Mouse (Mus musculus) liver, postnatal 0 days (tissue): ENCODE measurements around the gene Kcnmb2. TPM values are rescaled to one million over a fixed set of nuclear protein-coding genes. Genes with fewer than 3 reads are reported as not detected.

Experiments
- ATAC-seq: fragments of 200-750 bp; cut with Nextera tagmentation; 2 replicates; pipeline ENCODE4 v1.8.0; 2017; ENCODE audit warnings: mild to moderate bottlenecking, moderate library complexity
- DNase-seq: peaks from one replicate; pipeline ENCODE4 v3.0.0-alpha.2; 2016
- H3K27ac ChIP-seq: fragments of 300-500 bp; sonication (generic); 2 replicates; pipeline ENCODE4 v1.5.1; 2014; ENCODE audit warnings: antibody characterized with exemption, moderate library complexity, mild to moderate bottlenecking, low read depth
- H3K27me3 ChIP-seq: fragments of 300-500 bp; sonication (generic); 2 replicates; pipeline ENCODE4 v1.6.1; 2014; ENCODE audit warnings: low read length, control low read depth, mixed read lengths; ENCODE audit not compliant: insufficient read depth
- H3K36me3 ChIP-seq: fragments of 300-500 bp; sonication (generic); replicated peaks from 2 replicates; pipeline ENCODE4 v1.6.1; 2014; ENCODE audit warnings: mild to moderate bottlenecking, control low read depth, low read length, moderate library complexity, mixed read lengths; ENCODE audit not compliant: insufficient read depth
- H3K4me1 ChIP-seq: fragments of 300-500 bp; sonication (generic); 2 replicates; pipeline ENCODE4 v1.6.1; 2014; ENCODE audit warnings: antibody characterized with exemption, mild to moderate bottlenecking, control low read depth; ENCODE audit not compliant: insufficient read depth
- H3K4me2 ChIP-seq: fragments of 300-500 bp; sonication (generic); 2 replicates; pipeline ENCODE4 v1.6.1; 2014; ENCODE audit warnings: low read depth, mild to moderate bottlenecking, low read length, moderate library complexity, mixed read lengths
- H3K4me3 ChIP-seq: fragments of 300-500 bp; sonication (generic); 2 replicates; pipeline ENCODE4 v1.5.1; 2014; ENCODE audit warnings: low read depth, low read length
- H3K9ac ChIP-seq: fragments of 300-500 bp; sonication (generic); replicated peaks from 2 replicates; pipeline ENCODE4 v1.6.1; 2014; ENCODE audit warnings: mild to moderate bottlenecking, moderate library complexity
- H3K9me3 ChIP-seq: fragments of 300-500 bp; sonication (generic); 2 replicates; pipeline ENCODE4 v1.6.1; 2016; ENCODE audit warnings: mild to moderate bottlenecking, control low read depth, low read length, mixed read lengths
- CTCF ChIP-seq: sonication (generic); IDR thresholded peaks from 2 replicates; pipeline ENCODE4 v1.5.1; 2016; ENCODE audit warnings: antibody characterized with exemption, low read depth
- EP300 ChIP-seq: IDR thresholded peaks from 2 replicates; pipeline ENCODE4 v1.6.1; 2016; ENCODE audit warnings: antibody characterized with exemption, low read depth, mild to moderate bottlenecking
- WGBS: fragments of 180-500 bp; shearing (Covaris S2); extraction: QIAGEN DNeasy Blood & Tissue Kit; methylation state at CpG from one replicate; pipeline ENCODE4 v1.1.7; 2014; ENCODE audit not compliant: insufficient replicate concordance; 5-methylcytosine and 5-hydroxymethylcytosine counted together
- polyA plus RNA-seq: library from polyadenylated mRNA; unstranded; fragments of >200 nt; fragmentation: Nextera tagmentation; extraction: Ambion mirVana; gene quantifications from 2 replicates; pipeline ENCODE4 v1.2.1, GENCODE M21; 2015

Gene Kcnmb2
- polyA plus RNA-seq, 1 experiment from 2014 or later = 0.12 TPM

DNA sequence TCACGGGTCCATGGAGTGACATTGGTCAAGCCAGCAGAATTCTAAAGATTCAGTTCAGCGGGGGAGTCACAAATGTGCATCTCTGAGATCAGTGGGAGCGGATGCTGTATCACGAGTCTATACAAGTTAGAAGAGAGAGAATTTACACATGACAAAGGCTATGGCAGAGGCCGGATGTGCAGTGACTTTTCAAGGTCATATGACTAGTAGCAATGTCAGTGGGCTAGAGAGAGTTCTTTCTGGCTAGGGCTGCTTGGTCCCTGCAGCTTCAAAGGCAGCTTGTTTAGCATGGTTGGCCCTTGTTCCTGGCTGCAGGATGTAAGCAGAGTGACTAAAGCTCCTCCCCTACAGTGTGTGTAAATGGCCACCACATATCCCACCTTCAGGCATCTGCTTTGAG is 217.5 kb downstream of the Kcnmb2 start:
- no peaks in the 10 kb centered on the region for H3K36me3 ChIP-seq
- no peaks in the 10 kb centered on the region for H3K27me3 ChIP-seq
- TF ChIP-seq EP300 (no peak), CTCF (no peak)
- WGBS = 60% methylated on average over 5 of the region's 5 CpGs
- ATAC-seq (no peak), DNase-seq (no peak)
- no peak overlapping the region for H3K4me3 ChIP-seq
- no peak overlapping the region for H3K9ac ChIP-seq
- H3K4me2 ChIP-seq = no peak overlapping the region
- H3K27ac ChIP-seq = no peak overlapping the region
- no peaks in the 10 kb centered on the region for H3K9me3 ChIP-seq
- no peaks in the 10 kb centered on the region for H3K4me1 ChIP-seq

DNA sequence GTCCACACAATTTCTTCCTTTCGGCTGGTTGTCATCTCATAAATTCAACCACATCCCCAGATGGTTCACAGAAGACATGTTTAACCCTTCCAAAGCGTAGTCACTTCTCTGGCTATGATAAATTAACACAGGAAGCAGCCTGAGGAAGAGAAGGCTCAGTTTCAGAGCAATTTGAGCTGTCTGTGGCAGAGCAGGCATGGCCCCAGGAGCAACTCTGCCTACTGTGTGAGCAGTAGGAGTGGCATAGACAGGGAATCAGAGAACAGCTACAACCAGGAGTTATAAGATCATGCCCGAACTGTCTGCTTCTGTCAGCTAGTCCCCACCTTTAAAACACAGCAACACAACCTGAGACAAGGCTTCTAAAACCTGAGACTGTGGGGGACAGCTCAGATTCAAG is 219.4 kb downstream of the Kcnmb2 start:
- Histone ChIP-seq H3K4me3 (no peak overlapping the region), H3K27me3 (no peaks in the 10 kb centered on the region), H3K27ac (no peak overlapping the region), H3K4me2 (no peak overlapping the region), H3K4me1 (no peaks in the 10 kb centered on the region), H3K9me3 (no peaks in the 10 kb centered on the region), H3K9ac (no peak overlapping the region), H3K36me3 (no peaks in the 10 kb centered on the region)
- ATAC-seq = no peak
- no peak for DNase-seq
- no peak for TF ChIP-seq EP300
- TF ChIP-seq CTCF = no peak
- 45% methylated on average over 3 of the region's 3 CpGs for WGBS

GRCm38 (mm10) chr3:32125431-32125830 is 223.1 kb downstream of the Kcnmb2 start:
- H3K9ac ChIP-seq = no peak overlapping the region
- no peak for DNase-seq
- no peak overlapping the region for H3K4me3 ChIP-seq
- no peaks in the 10 kb centered on the region for H3K36me3 ChIP-seq
- H3K4me1 ChIP-seq = no peaks in the 10 kb centered on the region
- H3K4me2 ChIP-seq = no peak overlapping the region
- no peaks in the 10 kb centered on the region for H3K27me3 ChIP-seq
- no peak overlapping the region for H3K27ac ChIP-seq
- H3K9me3 ChIP-seq = no peaks in the 10 kb centered on the region
- ATAC-seq = no peak
- TF ChIP-seq EP300 = no peak
- TF ChIP-seq CTCF = no peak
- WGBS = 68% methylated on average over 4 of the region's 4 CpGs

- Histone ChIP-seq H3K4me1 (no peaks in the 10 kb centered on the region), H3K36me3 (no peaks in the 10 kb centered on the region), H3K9me3 (no peaks in the 10 kb centered on the region), H3K27ac (no peak overlapping the region), H3K4me2 (no peak overlapping the region), H3K4me3 (no peak overlapping the region), H3K9ac (no peak overlapping the region), H3K27me3 (no peaks in the 10 kb centered on the region)
- DNase-seq (no peak), ATAC-seq (no peak)
- 11% methylated on average over 5 of the region's 5 CpGs for WGBS
- TF ChIP-seq EP300 (no peak), CTCF (no peak)
Measured at GRCm38 (mm10) chr3:32128391-32128790, 226.1 kb downstream of the Kcnmb2 start.

DNA sequence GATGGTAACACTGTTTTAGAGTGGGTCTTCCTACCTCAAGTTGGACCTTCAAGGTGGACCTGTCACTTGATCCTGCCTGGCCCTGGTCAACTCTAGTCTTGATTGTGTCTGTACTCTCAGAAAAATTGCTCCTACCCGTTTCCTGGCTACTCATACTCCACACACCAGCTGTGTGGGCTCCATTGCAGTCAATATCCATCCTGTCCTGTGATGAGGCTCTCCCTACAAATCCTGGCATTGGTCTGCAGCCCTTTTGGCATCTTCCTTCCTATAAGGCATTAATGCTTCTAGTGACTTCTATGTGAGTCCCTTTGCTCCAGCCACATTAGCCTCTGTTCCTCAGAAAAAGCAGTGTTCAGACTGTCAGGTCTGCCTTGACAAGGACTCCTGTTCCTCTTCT is 228.4 kb downstream of the Kcnmb2 start:
- Histone ChIP-seq H3K27ac (no peak overlapping the region), H3K4me2 (no peak overlapping the region), H3K27me3 (no peaks in the 10 kb centered on the region), H3K9ac (no peak overlapping the region), H3K36me3 (no peaks in the 10 kb centered on the region), H3K9me3 (no peaks in the 10 kb centered on the region), H3K4me1 (no peaks in the 10 kb centered on the region), H3K4me3 (no peak overlapping the region)
- ATAC-seq (no peak), DNase-seq (no peak)
- 36% methylated on average over 1 of the region's 1 CpGs for WGBS
- TF ChIP-seq EP300 = no peak
- TF ChIP-seq CTCF = no peak

GRCm38 (mm10) chr3:32132395-32133004 is 230.2 kb downstream of the Kcnmb2 start:
- no peaks in the 10 kb centered on the region for H3K27me3 ChIP-seq
- ATAC-seq = no peak
- 78% methylated on average over 3 of the region's 3 CpGs for WGBS
- H3K9me3 ChIP-seq = no peaks in the 10 kb centered on the region
- no peak for DNase-seq
- TF ChIP-seq CTCF (no peak), EP300 (no peak)
- H3K36me3 ChIP-seq = no peaks in the 10 kb centered on the region
- H3K27ac ChIP-seq = no peak overlapping the region
- no peak overlapping the region for H3K9ac ChIP-seq
- H3K4me2 ChIP-seq = no peak overlapping the region
- no peaks in the 10 kb centered on the region for H3K4me1 ChIP-seq
- H3K4me3 ChIP-seq = no peak overlapping the region

GRCm38 (mm10) chr3:32144194-32144593 is 241.9 kb downstream of the Kcnmb2 start:
- 77% methylated on average over 5 of the region's 5 CpGs for WGBS
- DNase-seq (no peak), ATAC-seq (no peak)
- no peaks in the 10 kb centered on the region for H3K9me3 ChIP-seq
- no peaks in the 10 kb centered on the region for H3K36me3 ChIP-seq
- no peak overlapping the region for H3K9ac ChIP-seq
- no peak overlapping the region for H3K27ac ChIP-seq
- H3K4me1 ChIP-seq = no peaks in the 10 kb centered on the region
- H3K4me3 ChIP-seq = no peak overlapping the region
- no peak overlapping the region for H3K4me2 ChIP-seq
- no peak for TF ChIP-seq CTCF
- no peak for TF ChIP-seq EP300
- H3K27me3 ChIP-seq = no peaks in the 10 kb centered on the region
